Mouse (Mus musculus) c-Kit-negative CD71-positive TER-119-positive erythroid progenitor cells, embryonic 14.5 days (primary cell): Measurements from ENCODE around the gene Ahcy.
"Not testable (repeated sequence)": the region's sequence is repeated elsewhere in the genome, so short reads cannot be mapped to it uniquely, and the experiment has no call there.

Experiments
- DNase-seq: peaks from one replicate; pipeline ENCODE4 v3.0.0-alpha.2; 2013; ENCODE audit warnings: low read depth, low spot score

Gene Ahcy

GRCm38 (mm10) chr2:155019673-155020072 is 54.6 kb downstream of the Ahcy start:
- DNase-seq = peak; percentile 36

GRCm38 (mm10) chr2:155018762-155019641 is 55.3 kb downstream of the Ahcy start:
- no peak for DNase-seq

- not testable (repeated sequence) for DNase-seq
These were observed 56.0 kb downstream of the Ahcy start, which contains the start of gene Gm14226 for GRCm38 (mm10) chr2:155018251-155018755. Gene Gm14226 (plus strand): TSS chr2:155018266.

- not testable (repeated sequence) for DNase-seq
These were observed 57.5 kb downstream of the Ahcy start for GRCm38 (mm10) chr2:155016751-155017150.

- no peak for DNase-seq
These were observed 61.3 kb downstream of the Ahcy start for GRCm38 (mm10) chr2:155012991-155013390.

- DNase-seq = no peak
These were observed 63.1 kb downstream of the Ahcy start for GRCm38 (mm10) chr2:155011086-155011656.
